Mouse (Mus musculus): ENCODE measurements at regions not wholly inside any gene's neighbourhood (a gene's known extent, or its start where the extent isn't known, plus 50 kb on each side); places are given as distances from the start of the nearest gene placed in this dataset.

DNA sequence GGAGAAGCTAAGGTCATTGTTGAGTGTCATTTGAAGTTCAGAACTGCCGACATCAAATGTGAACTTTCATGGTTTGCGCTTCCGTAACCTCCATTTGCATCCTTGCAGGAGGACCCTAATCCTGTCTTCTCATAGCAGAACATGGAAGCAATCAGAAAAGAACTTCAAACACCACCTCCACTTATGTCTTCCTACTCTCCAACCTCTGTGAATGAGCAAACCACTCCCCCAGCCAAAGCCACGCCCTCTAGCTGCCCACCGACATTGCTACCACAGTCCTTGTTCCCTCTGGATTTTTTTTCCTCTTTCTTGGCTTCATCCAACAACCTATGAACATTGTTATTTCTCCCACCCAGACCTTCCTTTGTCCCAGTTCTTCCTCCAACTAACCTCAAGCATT is 149.9 kb downstream of the Kdr start:
- ATAC-seq: no peak

DNA sequence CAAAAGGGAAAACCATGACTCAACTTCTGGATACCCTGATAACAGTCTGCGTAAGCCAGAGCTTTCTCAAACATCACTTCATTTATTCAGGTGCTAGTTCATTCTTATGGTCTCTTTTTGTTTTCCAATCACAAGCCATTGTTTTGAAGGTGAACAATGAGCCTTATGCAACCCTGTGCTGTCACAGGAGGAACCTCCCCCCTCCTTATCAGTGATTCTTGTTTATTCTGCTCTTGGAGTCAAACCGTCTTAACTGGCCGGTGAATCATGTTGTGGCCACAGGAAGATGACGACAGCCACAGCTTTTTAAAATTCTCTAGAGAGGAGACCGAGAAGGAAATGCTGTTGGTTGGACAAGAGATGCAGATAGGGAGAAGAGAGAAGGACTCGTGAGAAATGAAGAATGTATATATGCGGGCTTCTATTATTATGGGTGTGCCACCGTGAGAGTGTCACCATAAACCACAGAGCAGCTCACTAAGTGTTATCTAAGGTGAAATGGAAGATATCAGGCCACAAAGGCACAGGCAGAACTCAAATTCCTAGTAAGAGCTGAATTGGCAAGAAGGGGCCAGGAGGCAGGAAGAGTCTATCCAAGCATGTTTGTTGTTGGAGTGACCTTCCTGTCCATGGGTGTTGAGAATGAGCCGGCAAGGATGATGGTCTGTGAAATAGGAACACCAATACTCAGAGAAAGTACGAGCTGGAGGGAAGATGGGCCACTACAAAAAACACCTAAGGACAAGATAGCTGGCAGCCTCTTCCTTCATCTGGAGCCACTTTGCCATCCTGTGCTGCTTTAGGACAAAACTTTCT is 151.8 kb downstream of the Kdr start:
- no peak for ATAC-seq

DNA sequence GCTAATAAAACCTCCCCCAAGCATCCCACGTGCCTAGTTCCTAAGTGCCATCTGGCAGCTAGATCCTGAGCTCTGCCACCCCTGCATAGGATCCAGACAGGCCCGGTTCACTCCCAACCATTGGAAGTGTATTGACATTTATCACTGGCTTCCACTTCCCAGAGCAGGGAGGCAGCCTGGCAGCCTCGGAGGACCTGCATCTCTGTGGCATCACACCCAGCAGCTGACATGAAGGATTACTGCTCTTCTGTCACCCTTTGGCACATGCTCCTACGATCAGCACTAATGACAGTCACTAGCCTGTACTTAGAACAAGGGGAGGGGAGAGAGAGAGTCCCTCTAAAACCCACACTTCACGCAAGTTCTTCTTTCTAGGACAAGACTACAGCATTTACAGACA is 152.7 kb downstream of the Kdr start:
- ATAC-seq: no peak

DNA sequence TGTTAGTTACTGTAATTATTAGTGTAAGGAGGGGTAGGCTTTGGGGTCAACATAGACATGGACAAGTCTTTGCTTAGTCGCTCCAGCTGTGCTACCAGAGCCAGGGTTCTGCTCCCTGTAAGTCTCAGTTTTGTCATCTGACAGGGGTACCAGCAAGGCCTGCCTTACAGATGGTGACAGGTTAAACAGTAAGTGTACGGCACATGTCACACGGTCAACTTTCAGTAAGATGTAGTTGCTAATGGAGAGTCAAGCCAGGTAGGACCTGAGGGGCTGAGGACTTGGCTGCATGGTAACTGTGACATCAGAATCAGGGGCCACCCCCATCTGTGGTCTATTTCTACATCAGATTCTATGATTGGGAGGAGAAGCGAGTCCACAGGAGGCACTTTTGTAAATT is 153.6 kb downstream of the Kdr start:
- ATAC-seq: no peak

DNA sequence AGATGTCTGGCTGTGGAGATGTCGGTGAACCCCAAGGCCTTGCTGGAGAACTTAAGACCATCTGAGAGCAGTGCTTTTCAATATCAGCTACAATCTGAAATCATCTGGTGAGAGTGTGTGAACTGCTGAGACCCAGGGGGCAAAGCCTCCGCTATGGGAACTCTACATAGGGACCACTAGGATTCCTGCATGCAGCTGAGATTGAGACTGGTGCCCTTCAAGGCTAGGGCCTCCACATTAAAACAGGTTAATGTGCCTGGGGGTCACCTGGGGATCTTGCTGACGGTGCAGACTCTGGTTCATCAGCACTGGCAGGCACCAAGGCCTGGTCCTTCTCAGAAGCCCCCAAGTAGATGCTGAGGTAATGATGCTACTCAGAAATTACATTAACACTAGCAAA is 154.6 kb downstream of the Kdr start:
- no peak for ATAC-seq

DNA sequence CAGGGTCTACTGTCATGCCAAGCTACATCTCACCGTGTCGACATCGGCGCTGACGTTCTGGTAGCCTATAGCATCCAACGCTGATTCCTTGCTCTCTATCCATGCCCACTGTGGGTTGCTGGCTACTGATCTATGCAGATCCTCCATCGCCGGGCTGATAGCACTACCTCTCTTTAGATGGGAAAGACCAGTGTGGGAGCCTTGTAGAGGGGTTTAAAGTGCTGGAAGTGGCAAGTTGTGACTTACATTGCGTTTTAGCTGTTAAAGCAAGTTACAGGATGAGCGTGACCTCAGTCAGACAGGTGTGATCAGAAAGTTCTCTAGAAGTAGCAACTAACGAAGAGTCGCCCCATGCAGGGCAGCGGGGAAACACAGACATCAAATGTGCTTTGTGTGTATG is 160.9 kb downstream of the Kdr start:
- ATAC-seq: no peak

DNA sequence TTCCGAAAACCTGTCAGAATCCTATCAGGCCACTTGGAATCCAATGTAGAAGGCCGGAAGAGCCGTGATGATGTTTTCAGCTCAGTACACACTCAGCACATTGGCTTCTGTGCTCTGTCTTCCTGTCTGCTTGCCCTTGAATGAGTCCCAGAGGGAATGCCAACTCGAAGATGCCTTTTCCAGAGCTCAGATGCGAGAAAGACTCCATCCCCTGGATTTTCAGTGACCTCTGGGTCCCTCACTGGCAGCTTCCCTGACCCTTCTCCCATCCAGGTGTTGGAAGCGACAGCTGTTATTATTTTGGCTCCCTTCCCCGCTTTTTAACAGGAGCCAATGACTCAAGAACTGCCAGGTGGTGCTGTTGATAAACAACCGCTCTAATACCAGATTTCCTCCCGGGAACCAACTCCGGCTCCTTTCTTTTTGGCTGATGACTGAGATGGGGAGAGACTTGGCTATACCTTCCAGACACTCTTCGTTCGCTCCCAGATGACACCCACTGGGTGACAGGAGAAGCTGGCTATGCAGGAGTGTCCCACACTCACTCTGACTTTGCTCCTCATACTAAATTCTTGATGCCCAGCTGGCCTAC is 163.8 kb downstream of the Kdr start:
- ATAC-seq: no peak

DNA sequence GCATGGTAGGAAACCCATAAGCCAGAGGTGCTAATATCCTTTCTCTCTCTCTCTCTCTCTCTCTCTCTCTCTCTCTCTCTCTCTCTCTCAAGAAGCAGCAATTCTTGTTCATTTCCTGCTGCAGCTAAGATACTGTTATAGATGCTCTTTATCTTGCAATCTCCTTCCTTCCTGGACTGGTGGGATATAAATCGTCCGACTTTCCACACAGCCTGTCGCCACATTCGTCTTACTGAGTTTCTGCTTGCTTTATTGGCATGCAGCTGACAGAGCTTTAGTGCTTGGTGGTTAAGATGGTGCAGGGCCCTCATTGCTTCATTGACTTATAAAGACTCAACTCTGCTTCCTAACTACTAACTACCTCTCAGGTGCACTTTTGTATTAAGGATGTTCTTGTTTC is 165.6 kb downstream of the Kdr start:
- no peak for ATAC-seq

DNA sequence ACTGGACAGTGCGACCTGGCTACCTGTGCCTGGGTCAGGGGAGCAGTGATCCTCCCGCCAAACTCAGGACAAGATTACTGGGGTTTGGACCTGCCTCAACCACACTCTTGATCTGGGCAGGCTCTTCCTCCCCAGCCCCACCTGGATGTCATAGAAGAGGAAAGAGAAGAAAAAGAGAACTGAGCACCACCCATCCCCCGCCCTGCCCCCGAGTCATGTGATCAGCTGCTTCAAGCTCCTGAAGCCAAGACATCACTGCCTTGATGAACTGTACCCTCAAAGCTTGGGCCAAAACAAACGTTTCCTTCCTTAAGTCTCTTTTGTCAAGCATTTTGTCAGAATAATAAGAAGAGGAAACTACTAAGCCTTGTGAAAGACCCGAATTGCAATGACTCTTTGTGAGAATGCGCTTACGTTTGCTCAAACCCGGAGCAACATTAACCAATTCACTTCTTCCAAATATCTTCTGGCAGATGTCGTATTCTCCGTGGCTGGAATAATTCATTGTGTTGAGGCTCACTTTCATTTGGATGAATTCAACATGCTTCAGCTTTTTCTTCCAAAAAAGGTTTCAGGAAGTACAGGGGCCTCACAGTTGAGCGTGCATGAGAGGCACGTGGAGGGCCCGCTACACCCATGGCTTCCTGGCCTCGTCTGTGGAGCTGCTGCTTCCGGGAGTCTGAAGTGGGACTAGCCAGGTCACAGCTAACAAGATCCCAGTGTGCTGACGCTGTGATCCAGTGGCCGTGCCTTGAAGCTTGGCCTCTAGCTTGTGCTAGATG is 169.5 kb downstream of the Kdr start:
- ATAC-seq: no peak

DNA sequence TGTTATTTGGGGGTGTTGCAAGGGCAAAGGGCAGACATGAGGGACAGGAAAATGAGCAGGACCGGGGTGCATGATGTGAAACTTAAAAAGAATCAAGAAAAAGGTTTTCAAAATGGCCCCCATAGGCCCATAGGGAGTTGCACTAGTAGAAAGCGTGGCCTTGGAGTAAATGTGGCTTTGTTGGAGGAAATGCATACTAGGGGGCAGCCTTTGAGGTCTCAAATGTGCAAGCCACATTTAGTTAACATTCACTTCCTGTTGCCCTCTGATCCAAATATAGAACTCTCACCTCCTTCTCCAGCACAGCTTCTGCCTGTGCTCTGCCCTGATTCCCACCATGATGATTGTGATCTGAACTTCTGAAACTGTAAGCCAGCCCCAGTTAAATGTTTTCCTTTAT is 173.2 kb downstream of the Kdr start:
- ATAC-seq: no peak

DNA sequence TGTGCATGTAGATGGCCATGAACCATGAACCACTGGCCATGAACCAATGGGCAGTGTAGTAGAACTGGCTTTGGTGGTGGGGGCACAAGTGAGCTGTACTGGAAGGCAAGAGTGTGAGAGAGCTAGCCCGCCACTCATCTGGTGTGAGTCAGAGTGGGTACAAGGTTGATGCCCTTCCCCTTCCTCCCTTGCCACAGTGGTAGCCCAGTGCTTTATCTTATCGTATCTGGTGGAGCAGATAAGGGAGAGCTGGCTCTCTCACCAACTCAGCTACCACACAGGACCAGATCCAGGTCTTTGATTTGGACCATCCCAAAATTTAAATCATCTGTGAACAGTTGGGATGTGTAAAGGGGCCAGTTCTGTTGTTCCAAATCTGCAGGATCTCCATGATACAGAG is 173.9 kb downstream of the Kdr start:
- no peak for ATAC-seq

DNA sequence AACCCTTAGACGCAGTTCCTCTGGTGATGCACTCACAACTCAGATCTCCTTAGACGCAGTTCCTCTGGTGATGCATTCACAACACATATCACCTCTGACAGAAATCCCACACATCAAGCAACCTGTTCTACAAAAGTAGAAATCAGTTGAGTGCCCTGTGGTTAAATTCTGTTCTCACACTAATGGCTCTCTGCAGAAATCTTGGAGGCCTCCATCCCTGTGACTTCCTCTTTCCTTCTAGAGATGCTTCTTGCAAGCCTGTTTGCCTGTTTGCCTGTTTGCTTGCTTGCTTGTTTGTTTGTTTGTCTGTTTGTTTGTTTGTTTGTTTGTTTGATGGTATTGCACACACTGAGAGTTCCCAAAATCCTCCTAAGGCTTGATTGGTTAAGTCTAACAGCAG is 175.2 kb downstream of the Kdr start:
- ATAC-seq: no peak

DNA sequence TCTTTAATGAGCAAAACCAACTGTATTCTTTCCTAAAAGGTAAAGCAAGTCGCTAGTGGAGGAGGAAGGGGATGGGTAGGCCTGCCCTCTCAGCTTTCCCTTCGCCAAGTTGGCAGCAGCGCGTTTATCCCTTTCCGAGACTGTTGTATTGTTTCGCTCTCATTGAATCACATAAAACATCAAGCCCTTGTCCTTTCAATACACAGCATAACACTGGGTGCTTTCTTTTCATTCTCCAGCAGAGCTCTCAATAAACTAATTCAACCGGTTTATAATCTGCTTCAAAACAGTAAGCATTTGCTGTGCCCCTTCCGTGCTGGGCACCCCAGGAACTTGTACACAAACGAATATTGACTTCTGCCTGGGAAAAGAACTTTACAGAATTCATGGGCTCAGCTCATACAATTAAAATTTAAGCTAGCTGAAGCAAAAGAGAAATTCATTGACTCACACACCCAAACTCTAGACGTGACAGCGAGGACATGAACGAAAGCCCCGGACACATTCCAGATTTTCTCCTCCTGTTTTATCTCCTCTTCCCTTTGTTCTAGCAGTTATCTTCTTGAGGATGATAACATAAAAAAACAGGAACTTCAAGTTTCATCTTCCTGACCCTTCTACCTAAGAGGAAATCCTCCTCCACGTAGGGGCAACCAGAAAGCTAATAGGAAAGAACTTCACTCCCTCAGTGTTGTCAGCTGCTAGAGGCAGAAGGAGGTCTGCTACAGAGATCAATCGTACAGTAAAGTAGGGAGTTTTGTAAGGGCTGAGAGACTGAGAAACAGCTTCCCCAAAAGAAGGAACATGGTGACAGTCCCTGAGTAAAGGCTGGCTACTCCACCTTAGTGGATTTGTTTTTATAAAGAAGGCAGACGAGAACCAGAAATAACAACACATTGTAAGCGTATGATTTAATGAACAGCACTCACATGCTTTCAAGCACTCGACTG is 177.9 kb downstream of the Kdr start:
- no peak for ATAC-seq

DNA sequence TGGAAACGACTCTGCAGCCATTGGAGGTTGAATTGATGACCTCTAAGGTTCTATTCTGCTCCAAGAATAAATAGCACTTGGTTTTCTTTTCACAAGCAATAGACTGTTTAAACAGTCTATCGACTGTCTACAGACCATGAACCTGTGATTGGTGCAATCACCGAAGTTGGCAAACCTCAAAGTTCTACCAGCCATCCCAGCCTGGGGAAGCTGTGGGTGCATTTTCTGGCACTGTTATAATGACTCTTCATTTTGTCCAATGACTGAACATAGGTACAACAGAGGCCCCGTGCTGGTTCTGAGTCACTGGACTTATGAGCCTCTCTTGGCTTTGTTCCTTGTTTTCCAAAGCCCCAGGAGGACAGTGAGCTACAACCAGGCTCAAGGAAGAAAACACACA is 178.6 kb downstream of the Kdr start:
- ATAC-seq: no peak

DNA sequence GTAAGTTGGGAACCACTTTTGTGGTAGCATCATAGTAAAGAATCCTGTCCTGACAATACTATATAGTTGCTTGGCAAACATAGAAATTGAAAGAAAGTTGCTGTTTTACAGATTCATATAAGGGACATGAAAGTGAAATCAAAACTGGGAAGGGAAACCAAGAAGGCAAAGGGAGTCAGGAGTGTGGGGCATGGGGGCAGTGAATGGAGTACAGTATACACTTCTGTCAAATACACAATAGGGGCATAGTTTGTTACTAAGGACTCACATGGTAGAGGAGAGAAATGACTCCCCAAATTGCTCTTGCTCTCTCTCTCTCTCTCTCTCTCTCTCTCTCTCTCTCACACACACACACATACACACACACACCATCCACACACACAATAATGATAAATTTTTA is 185.1 kb downstream of the Kdr start:
- no peak for ATAC-seq

DNA sequence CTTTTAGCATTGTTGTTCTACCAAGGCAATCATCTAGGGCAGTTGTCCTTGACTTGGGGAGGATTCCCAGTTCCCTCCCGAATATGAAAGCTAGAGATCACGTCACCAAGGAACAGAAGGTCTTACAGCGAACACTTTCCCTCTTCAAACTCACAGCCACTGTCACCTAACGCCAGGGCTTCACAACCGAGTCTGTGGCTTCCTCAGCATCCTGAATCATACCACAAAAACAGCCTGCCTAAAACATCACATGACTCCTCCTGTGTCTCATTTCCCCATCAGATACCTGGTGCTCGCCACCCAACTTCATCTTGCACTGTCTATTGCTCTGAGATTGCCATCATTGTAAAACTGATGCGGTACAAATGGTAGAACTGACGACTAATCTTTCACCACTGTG is 186.5 kb downstream of the Kdr start:
- ATAC-seq: peak; percentile 81

DNA sequence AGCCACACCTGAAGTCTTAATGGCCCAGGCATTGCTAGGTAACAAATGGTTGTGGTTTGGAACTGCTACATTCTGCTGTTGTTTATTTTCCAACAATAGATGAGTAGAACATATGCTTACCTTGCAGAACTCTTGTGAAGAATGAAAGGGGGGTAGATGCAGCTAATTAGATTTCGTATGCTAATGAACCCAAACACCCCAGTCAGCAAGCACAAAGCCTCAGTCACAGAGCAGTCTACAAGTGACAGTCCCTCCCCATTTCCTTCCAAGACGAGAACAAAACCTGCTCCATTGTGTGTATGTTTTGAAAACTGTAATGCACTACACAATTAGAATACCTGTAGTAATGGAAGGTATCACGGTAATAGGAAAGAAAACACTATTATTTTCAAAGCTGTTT is 190.2 kb downstream of the Kdr start:
- ATAC-seq: no peak

DNA sequence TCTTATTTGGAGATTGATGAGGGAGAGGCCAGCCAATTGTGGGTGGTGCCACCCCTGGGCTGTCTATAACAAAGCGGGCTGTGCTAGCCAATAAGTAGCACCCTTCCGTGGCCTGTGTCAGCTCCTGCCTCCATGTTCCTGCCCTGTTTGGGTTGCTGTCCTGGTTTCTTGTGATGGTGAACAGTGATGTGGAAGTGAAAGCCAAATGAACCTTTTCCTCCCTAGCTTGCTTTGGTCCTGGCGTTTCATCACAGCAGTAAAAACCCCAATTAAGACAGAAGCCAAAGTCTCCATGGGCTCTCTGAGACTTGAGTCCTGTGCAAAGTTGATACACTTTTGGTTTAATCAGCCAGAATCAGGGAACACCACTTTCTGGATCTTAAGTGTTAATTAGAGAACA is 192.1 kb downstream of the Kdr start:
- ATAC-seq: no peak

DNA sequence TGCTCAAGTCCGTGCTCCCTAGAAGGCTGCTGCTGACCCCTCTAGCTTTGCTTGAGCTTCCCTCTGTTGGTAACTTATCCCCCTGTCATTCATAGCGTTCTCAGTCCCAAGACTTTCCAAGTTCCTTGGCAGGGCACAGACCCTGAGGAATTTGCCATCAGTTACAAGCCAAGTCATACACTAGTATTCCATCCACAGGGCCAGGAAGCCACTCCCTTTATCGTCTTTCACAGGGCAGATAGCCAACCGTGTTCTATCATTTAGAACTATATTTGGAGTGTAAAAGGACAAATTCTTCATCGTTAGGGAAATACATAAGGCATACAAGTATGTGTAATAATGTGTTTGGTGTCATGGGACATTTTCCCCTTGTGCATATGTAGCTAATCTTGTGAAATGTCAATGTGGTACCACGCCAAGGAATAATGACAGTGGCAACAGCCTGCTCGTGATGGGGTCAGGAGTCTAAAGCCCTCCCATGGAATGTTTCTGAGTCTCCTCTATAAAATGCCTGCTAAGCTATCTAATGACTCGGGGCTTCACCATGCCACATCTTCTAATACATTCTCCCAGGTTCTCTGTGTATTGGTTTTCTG is 193.2 kb downstream of the Kdr start:
- no peak for ATAC-seq

DNA sequence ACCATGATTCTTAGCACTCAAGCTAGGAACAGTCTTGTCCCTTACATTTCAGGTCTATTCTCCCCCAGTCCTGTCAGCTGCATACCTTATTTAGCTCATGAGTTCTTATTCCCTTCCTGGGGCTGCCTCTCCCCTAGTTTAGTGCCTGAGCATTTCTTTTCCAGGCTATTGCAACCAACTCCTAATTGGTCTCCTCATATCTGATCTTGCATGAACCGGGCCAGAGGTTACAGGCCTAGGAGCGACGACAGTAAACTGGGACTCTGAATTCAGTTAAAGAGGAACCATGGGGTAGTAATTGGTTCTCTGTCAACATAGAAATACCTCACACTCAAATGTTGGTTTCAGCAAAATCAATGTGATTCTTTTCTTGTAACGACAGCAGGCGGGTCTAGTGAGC is 195.9 kb downstream of the Kit start:
- ATAC-seq: no peak

DNA sequence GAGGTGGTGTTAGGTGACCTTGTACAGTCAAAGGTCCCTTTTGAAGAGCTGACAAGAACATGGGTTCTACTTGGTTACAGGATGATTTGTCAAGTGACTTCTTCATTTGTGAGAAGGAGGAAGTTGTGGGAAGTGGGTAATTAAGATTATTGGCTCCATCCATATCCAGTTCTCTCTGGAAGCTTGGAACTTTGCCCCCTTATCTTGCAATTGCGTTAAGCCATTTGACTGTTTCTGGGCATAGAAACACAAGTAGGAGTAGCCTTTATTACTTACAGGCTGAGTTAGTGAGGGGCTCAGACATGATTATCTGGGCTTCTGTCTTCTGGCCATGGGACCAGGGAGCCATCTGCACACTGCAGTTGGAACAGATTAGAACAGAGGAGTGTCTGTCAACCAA is 192.5 kb downstream of the Kit start:
- ATAC-seq: no peak

DNA sequence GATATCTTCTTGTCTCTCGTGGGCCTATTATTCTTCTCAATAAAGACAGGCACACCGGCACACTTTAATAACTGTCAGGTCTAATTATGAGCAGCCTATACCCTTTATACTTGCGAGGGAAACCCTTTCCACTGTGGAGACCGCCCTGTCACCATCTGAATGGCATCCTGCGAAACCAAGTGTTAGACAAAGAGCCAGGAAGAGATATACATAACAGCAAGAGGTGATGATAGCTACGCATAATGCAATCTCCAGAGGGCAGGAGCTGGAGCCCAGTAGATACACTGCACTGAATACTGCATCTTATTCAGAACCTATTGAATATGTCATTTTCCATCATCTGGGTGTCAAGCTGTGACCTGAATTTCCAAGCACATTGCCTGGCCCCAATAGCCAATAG is 187.7 kb downstream of the Kit start:
- ATAC-seq: no peak

All from activated CD4-positive, CD25-positive, alpha-beta regulatory T cell, adult 4 months (primary cell).